Mouse (Mus musculus) liver, adult 2 months (tissue): ENCODE measurements around the gene Cad.

ENCODE experiments used
- CTCF ChIP-seq: fragments of 200-500 bp; IDR thresholded peaks from 2 replicates; pipeline ENCODE4 v1.5.1; 2011; ENCODE audit warnings: low read depth, low read length, control low read depth
- POLR2A ChIP-seq: fragments of 200-500 bp; IDR thresholded peaks from 2 replicates; pipeline ENCODE4 v1.6.1; 2011; ENCODE audit warnings: low read length, control low read depth; ENCODE audit not compliant: insufficient read depth; ENCODE audit errors: extremely low read depth

- TF ChIP-seq CTCF (no peak), POLR2A (no peak)
These were observed 39.7 kb downstream of the Cad start for GRCm38 (mm10) chr5:31094100-31094798.
